Mouse (Mus musculus) heart, postnatal 14 days (tissue): Measurements from ENCODE around the gene Nudt8. TPM values are rescaled to one million over a fixed set of nuclear protein-coding genes. Genes with fewer than 3 reads are reported as not detected.
A peak's percentile ranks its signal among the peaks of the same experiment; 100 is the strongest.
"Not testable (repeated sequence)": the region's sequence is repeated elsewhere in the genome, so short reads cannot be mapped to it uniquely, and the experiment has no call there.

Experiments used
- DNase-seq, 2 experiments: peaks; one replicate each; pipeline ENCODE4 v3.0.0; 2021 to 2022
- intact Hi-C: fragments of 180-260 bp; cut with DNase I; formaldehyde crosslinking; loops from one replicate; pipeline ENCODE4 v1.15.1; 2025
- long read RNA-seq, 2 experiments: library from polyadenylated mRNA; stranded (forward); transcript quantifications; one replicate each; pipeline ENCODE4 v2.0.0; 2021
- total RNA-seq, 2 experiments: library from RNA; stranded (reverse); gene quantifications; 2 replicates each; pipeline ENCODE4 v1.2.3; 2021

The Nudt8 gene
- total RNA-seq = 10 to 100 TPM; 66.8 to 69.4 TPM
- long read RNA-seq, experiment 1, transcript Nudt8-202 (3 exons, 1,082 nt) = minor isoform, 12 of 55 reads
- long read RNA-seq, experiment 1, transcript Nudt8-201 (4 exons, 787 nt) = major isoform, 42 of 55 reads
- long read RNA-seq, experiment 1, partial matches to known transcripts = 0 of 55 reads
- long read RNA-seq, experiment 1, other reads (novel, unspliced or antisense) = 1 of 55 reads
- long read RNA-seq, experiment 2, transcript Nudt8-201 (4 exons, 787 nt) = major isoform, 47 of 52 reads
- long read RNA-seq, experiment 2, partial matches to known transcripts = 0 of 52 reads
- long read RNA-seq, experiment 2, other reads (novel, unspliced or antisense) = 2 of 52 reads

- intact Hi-C loops = no loop called here
- DNase-seq = peak; percentile 92 to 95
These were observed at the start of gene Nudt8, which contains the start of gene Gm49405 for GRCm38 (mm10) chr19:4000119-4000900. Nudt8 (plus strand) TSS chr19:4000580. Gm49405 (plus strand) TSS chr19:4000626.

DNA sequence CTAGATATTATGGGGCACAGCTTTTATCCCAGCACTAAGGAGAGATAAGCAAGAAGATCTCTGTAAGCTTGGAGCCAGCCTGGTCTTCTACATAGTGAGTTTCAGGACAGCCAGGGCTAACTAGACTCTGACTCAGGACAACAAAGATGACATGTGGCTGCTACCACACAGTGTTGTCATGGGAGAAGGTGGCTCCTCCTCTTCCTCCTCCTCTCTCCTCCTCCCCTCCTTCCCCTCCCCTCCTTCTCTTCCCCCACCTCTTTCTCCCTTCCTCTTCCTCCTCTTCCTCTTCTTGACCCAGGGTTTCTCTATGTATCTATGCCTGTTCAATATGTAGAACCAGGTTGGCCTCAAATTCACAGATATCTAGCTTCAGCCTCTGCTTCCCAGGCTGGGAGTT lies 48.9 kb upstream of the Nudt8 start:
- no peak for DNase-seq
- intact Hi-C loops = loop anchor here (2.0 kb wide), 1 partner anchor 21 kb away; the partner anchor contains the start of gene Aldh3b2

DNA sequence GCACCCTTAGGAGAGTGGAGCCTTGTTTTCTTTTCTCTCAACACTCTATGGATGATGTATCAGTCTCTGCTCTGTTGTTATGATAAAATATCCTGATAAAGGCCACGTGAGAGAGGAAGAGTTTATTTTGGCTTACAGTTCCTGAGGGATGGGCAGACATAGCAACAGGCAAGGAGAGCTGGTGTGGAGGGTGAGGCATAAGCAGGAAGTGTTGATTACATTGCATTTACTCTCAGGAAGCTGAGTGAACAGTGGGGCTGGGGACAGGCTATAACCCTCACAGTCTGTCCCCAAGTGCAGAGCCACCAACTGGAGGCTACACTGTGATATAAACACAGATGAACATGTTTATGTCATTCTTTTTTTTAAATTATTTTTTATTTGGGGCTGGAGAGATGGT lies 48.3 kb upstream of the Nudt8 start:
- intact Hi-C loops = no loop called here
- no peak for DNase-seq

DNA sequence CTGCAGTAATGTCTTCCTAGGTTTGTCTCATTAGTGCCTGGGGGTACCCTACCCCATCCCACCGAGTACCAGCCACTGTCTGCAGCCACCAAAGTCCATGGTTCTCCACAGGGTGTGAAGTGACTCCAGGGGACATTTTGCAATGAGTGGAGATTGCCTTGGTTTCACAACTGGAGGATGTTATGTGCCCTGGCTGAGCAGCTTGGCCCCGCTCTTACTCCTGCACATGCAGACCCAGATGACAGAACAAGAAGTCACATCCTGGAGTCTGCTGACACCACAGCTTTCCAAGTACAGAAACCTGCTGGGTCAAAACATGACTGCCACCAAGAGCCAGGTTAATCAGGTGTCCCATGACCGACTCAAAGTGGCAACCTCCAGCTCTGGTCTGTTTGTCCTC lies 45.3 kb upstream of the Nudt8 start:
- intact Hi-C loops = no loop called here

GRCm38 (mm10) chr19:3955804-3956203 lies 44.6 kb upstream of the Nudt8 start:
- no peak for DNase-seq
- intact Hi-C loops = no loop called here

More for the DNA sequence above, 45.3 kb upstream of the Nudt8 start:
- no peak for DNase-seq

DNA sequence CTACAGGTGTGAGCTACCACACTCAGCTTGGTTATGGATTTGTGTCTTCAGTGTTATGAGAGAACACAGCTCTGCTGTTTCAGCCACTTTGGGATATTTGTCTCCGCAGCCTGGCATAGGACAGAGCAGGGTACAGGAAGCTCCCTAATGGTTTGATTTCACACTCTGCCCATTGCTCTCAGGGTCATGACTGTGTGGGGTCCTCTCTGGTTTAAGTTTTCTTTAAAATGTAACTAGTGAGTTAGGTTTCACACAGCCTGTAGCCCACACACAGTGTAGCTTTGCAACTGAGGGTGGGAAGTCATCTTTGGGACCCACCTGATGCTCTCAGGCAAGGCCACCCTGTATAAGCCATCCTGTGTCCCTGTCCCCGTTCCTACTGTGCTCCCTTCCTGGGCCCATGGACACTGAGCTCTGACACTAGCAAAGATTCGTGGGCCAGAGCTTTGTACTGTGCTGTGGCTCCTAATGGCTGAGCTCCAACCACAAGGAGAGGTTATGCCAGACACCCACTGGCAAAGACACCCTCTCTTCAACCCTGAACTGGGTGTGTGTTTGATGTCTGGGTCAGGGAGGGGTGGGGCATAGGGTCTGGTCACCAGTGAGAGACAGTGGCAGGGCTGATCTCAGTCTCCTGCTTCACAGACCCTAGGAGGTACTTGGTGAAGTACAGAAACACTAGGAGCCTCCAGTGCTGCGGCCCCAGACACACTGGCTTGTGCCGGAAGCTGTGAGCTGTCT lies 42.9 kb upstream of the Nudt8 start:
- DNase-seq, intact Hi-C loops: not testable (repeated sequence)

- intact Hi-C loops = no loop called here
- DNase-seq = no peak
These were observed 41.9 kb upstream of the Nudt8 start, which contains the start of gene Aldh3b3 for GRCm38 (mm10) chr19:3958470-3958869. Aldh3b3 (plus strand) TSS chr19:3958645.

- intact Hi-C loops = no loop called here
- no peak for DNase-seq
These were observed 41.4 kb upstream of the Nudt8 start for GRCm38 (mm10) chr19:3959030-3959429.

GRCm38 (mm10) chr19:3960211-3960610 lies 40.2 kb upstream of the Nudt8 start:
- intact Hi-C loops = no loop called here
- DNase-seq = no peak

GRCm38 (mm10) chr19:3961805-3962204 lies 38.6 kb upstream of the Nudt8 start:
- intact Hi-C loops, DNase-seq: not testable (repeated sequence)

- intact Hi-C loops = no loop called here
- peak in 1 of 2 experiments; percentile 59 for DNase-seq
These were observed 37.9 kb upstream of the Nudt8 start for GRCm38 (mm10) chr19:3962469-3962868.

DNA sequence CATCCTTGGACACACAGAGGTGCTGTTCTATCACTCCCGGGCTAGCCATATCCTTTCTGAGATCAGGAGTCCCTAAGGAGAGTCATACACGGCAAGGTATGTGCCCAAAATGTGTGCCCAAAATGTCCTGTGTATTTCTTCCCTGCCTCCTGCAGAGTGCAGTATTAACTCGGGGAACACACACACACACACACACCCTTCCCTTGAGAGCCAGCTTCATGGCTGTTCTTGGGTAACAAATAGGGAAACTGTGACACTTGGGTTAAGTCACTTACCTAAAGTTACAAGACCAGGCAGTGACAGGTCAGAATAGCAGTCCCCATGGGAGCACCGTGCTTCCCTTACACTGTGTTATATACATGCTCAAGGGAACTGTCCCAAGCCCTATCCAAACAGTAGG lies 36.4 kb upstream of the Nudt8 start:
- intact Hi-C loops = no loop called here
- DNase-seq = no peak

DNA sequence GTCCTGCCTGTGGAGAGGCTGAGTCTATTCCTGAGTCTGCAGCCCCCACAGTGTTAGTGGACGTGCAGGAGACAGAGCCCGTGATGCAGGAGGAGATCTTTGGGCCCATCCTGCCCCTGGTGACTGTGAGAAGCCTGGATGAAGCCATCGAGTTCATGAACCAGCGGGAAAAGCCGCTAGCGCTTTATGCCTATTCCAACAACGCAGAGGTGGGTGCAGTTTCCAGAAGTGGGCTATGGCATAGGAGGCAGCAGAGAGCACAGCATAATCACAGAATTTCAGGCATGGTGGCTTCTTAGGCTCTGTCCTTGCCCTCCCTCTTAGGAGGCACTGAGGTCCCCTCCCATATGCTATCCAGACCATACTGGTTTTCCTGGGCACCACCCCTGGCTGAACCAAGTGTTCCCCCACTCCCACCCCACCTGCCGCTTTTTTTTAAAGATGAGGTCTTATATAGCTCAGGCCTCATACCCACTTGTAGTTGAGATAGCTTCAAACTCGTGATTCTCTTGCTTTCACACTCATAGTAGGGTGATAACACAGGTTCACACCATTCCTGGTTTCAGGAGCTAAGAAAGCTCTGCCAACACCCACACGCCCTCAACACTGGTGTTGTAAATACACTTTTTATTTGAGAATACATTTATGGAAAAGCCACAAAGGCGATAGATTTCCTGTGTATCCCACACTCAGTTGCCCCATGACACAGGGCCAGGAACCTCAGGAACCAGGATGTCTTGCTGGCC lies 33.9 kb upstream of the Nudt8 start:
- intact Hi-C loops = no loop called here

GRCm38 (mm10) chr19:3967258-3967657 lies 33.1 kb upstream of the Nudt8 start:
- intact Hi-C loops = no loop called here
- no peak for DNase-seq

More for the DNA sequence above, 33.9 kb upstream of the Nudt8 start:
- DNase-seq = no peak

DNA sequence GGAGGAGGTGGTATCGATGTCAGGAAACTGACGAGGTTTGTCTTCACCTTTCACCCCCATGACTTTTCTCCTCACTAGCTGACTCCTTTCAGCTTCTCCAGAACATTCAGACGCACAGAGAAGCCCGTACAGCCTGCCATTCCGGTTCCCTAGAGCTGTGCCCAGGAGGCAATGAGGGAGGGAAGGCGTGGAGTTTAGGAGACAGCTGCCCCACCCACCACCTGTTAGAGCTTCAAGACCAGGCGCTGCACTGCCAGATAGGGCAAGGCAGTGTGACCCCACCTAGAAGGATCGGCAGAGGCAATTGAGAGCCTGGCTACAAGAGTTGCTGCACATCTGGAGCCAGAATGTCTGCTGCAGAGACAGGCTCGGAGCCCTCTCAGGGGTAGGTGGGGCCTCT lies 28.2 kb upstream of the Nudt8 start, which contains the start of gene Aldh3b2:
Gene Aldh3b2, plus strand, starts transcription at position 100 of the 400 bp plus-strand sequence.
- intact Hi-C loops = loop anchor here (2.0 kb wide), 1 partner anchor 21 kb away; no protein-coding TSS in a partner anchor

DNA sequence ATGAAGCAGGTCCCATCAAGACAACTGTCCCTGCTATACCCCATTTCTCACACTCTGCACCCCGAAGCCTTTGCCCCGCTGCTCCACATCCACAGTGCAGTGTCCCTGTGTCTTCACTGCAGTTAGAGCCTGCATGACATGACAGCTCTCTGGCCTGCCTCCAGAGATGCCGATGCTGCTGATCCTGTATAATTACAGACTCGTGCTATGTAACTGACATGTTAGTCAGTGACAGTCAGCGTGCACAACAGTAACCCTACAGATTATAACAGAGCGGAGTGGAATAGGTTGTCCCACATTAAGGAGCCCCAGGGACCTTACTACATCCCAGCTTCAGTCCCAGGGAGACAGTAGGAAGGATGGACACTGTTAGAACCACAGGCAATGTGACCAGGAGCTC lies 25.8 kb upstream of the Nudt8 start:
- intact Hi-C loops, DNase-seq: not testable (repeated sequence)

More for the DNA sequence above, 28.2 kb upstream of the Nudt8 start, which contains the start of gene Aldh3b2:
- DNase-seq = no peak

- intact Hi-C loops = no loop called here
- no peak for DNase-seq
These were observed 24.5 kb upstream of the Nudt8 start for GRCm38 (mm10) chr19:3975866-3976265.

- peak; percentile 76 to 90 for DNase-seq
- intact Hi-C loops = loop anchor here (2.0 to 5.0 kb wide), 4 partner anchors 34 to 253 kb away; partner anchors contain the start of gene Kmt5b
These were observed 20.1 kb upstream of the Nudt8 start for GRCm38 (mm10) chr19:3980309-3980708.

- intact Hi-C loops = loop anchor here (2.0 to 5.0 kb wide), 4 partner anchors 34 to 254 kb away; partner anchors contain the start of gene Kmt5b
- no peak for DNase-seq
These were observed 19.5 kb upstream of the Nudt8 start for GRCm38 (mm10) chr19:3980917-3981316.
